Mouse (Mus musculus): ENCODE measurements around the gene Pip.

Gene Pip

GRCm38 (mm10) chr6:41847235-41847634 lies at the start of gene Pip:
Pip (plus strand) TSS chr6:41847535.
- DNase-seq (ENCODE audit: low spot score in 2 of 2): no peak

GRCm38 (mm10) chr6:41824086-41824485 lies 23.2 kb upstream of the Pip start:
- DNase-seq (ENCODE audit: low spot score in 2 of 2): no peak

GRCm38 (mm10) chr6:41829516-41829915 lies 17.8 kb upstream of the Pip start:
- DNase-seq (ENCODE audit: low spot score in 2 of 2): no peak

DNA sequence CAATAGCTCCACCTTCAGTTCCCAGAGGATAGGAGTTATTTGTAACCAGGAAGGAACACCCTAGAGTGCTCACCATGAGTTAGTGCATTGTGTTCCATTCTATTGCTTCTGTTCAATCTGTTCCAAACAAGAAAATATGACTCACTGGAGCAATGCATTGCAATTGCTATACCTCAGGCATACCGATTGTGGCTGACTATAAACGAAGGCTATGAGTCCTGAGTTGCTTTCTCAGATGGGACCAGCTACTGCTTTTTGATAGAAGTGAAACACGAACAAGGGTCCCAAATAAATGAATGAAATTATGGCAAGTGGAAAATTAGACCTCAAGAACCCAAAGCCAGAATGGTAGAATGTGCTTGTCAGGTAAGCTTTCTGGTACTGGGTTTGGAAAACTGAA lies 5.4 kb downstream of the Pip start, which contains the start of gene Sval2:
TSS of gene Sval2 (plus strand) at position 301 of the 400 bp plus-strand sequence.
- DNase-seq (ENCODE audit: low spot score in 2 of 2): no peak

- DNase-seq (ENCODE audit: low spot score in 2 of 2): no peak
These were observed 16.7 kb downstream of the Pip start for GRCm38 (mm10) chr6:41864038-41864437.

Measured in cerebellum, postnatal 4 days (tissue).